Mouse (Mus musculus) embryo, embryonic 10.5 days (tissue): ENCODE data around the gene Il20rb.
A peak's percentile ranks its signal among the peaks of the same experiment; 100 is the strongest.

Experiments used
- DNase-seq: peaks from one replicate; pipeline ENCODE4 v3.0.0-alpha.2; 2015; ENCODE audit warnings: low spot score

Il20rb gene

GRCm38 (mm10) chr9:100470228-100470627, 16.4 kb downstream of the Il20rb start:
- DNase-seq = no peak

GRCm38 (mm10) chr9:100469681-100470080, 16.9 kb downstream of the Il20rb start:
- no peak for DNase-seq

- DNase-seq = no peak
These were observed 18.4 kb downstream of the Il20rb start for GRCm38 (mm10) chr9:100468151-100468550.

GRCm38 (mm10) chr9:100467653-100468052, 18.9 kb downstream of the Il20rb start:
- no peak for DNase-seq

GRCm38 (mm10) chr9:100466743-100467142, 19.8 kb downstream of the Il20rb start:
- no peak for DNase-seq

- no peak for DNase-seq
These were observed 20.6 kb downstream of the Il20rb start for GRCm38 (mm10) chr9:100465988-100466387.

- no peak for DNase-seq
These were observed 21.2 kb downstream of the Il20rb start for GRCm38 (mm10) chr9:100465380-100465779.

- no peak for DNase-seq
These were observed 22.8 kb downstream of the Il20rb start for GRCm38 (mm10) chr9:100463771-100464170.

GRCm38 (mm10) chr9:100462098-100462497, 24.5 kb downstream of the Il20rb start:
- DNase-seq = no peak

- DNase-seq = no peak
These were observed 24.9 kb downstream of the Il20rb start for GRCm38 (mm10) chr9:100461671-100462070.

- no peak for DNase-seq
These were observed 26.4 kb downstream of the Il20rb start for GRCm38 (mm10) chr9:100460203-100460602.

GRCm38 (mm10) chr9:100457971-100458681, 28.5 kb downstream of the Il20rb start:
- DNase-seq = no peak

GRCm38 (mm10) chr9:100454664-100454993, 32.0 kb downstream of the Il20rb start:
- no peak for DNase-seq

GRCm38 (mm10) chr9:100453944-100454663, 32.5 kb downstream of the Il20rb start:
- DNase-seq = peak; percentile 94

- no peak for DNase-seq
These were observed 34.2 kb downstream of the Il20rb start for GRCm38 (mm10) chr9:100452432-100452831.

GRCm38 (mm10) chr9:100446059-100446686, 40.4 kb downstream of the Il20rb start:
- DNase-seq = peak; percentile 88

GRCm38 (mm10) chr9:100440111-100440790, 46.3 kb downstream of the Il20rb start:
- DNase-seq = no peak

GRCm38 (mm10) chr9:100439481-100439880, 47.1 kb downstream of the Il20rb start:
- no peak for DNase-seq

GRCm38 (mm10) chr9:100438994-100439393, 47.6 kb downstream of the Il20rb start:
- no peak for DNase-seq

- no peak for DNase-seq
These were observed 49.6 kb downstream of the Il20rb start for GRCm38 (mm10) chr9:100436865-100437595.

GRCm38 (mm10) chr9:100431355-100431754, 55.2 kb downstream of the Il20rb start:
- no peak for DNase-seq

- no peak for DNase-seq
These were observed 55.7 kb downstream of the Il20rb start for GRCm38 (mm10) chr9:100430911-100431310.
